Mouse (Mus musculus) G1E (cell line): Measurements from ENCODE around the gene B3gnt2.

Experiments
- CTCF ChIP-seq: IDR thresholded peaks from 2 replicates; pipeline ENCODE4 v1.5.1; 2012; ENCODE audit warnings: low read depth, low read length, inconsistent platforms, mixed read lengths
- TAL1 ChIP-seq: conservative IDR thresholded peaks from 2 replicates; pipeline ENCODE4 v1.6.1; 2012; ENCODE audit warnings: low read depth, low read length, inconsistent platforms, mixed read lengths

GRCm38 (mm10) chr11:22864305-22865060, 3.7 kb upstream of the B3gnt2 start:
- TF ChIP-seq CTCF (no peak), TAL1 (no peak)
